Mouse (Mus musculus): ENCODE results near the gene Dscaml1.
A peak's percentile ranks its signal among the peaks of the same experiment; 100 is the strongest.
"Not testable (repeated sequence)": the region's sequence is repeated elsewhere in the genome, so short reads cannot be mapped to it uniquely, and the experiment has no call there.

Dscaml1 gene

DNA sequence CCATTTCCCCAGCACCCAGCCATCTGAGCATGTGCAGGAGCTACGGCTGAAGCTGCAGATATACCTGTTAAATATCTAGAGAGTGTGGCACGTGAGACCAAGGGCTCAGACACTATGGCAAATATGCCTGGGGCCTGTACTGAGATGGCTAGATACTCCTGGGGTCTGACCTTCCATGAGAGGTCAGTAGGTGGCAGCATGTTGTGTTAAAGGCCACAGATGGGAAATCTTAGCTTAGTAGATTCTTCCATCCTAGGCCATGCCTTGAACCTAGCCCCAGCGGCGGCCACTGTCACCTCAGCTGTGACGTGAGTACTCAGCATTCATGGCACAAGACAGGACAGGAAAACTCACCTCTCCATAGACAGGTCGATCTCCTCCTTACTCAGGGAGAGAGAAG is 347.7 kb downstream of the Dscaml1 start:
- no peak for DNase-seq (ENCODE audit: low spot score in 2 of 2)

DNA sequence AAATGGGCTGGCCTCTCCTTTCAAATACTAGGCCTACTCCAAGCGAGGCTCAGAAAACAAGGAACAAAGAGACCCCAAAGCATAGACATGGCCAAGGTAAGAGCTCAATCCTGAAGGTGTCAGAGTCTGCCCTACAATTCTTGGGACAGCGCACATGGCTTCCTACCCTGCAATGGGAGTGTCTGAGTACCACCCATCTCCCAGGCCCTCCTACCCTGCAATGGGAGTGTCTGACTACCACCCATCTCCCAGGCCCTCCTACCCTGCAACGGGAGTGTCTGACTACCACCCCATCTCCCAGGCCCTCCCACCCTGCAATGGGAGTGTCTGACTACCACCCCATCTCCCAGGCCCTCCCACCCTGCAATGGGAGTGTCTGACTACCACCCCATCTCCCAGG is 349.7 kb downstream of the Dscaml1 start:
- DNase-seq (ENCODE audit: low spot score in 2 of 2), result not testable (repeated sequence)

DNA sequence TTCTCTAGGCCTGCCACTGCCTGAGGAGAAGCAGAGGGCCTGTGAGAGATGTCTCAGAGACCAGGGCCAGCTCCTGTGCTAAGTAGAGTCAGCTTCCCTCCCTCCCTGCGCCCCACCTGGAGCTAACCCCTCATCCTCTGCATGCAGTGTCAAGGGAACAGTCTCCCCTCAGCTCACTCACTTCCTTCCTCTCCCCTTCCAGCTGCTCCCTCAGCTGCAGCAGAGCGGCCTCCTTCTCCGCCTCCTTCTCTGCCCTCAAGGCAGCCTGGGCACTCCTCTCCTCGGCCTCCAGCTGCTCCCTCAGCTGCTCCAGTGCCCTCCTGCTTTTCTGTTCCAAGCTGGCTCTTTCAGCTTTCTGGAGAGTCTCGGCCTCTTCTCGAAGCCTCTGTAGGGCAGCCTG is 352.8 kb downstream of the Dscaml1 start:
- no peak for DNase-seq (ENCODE audit: low spot score in 2 of 2)

DNA sequence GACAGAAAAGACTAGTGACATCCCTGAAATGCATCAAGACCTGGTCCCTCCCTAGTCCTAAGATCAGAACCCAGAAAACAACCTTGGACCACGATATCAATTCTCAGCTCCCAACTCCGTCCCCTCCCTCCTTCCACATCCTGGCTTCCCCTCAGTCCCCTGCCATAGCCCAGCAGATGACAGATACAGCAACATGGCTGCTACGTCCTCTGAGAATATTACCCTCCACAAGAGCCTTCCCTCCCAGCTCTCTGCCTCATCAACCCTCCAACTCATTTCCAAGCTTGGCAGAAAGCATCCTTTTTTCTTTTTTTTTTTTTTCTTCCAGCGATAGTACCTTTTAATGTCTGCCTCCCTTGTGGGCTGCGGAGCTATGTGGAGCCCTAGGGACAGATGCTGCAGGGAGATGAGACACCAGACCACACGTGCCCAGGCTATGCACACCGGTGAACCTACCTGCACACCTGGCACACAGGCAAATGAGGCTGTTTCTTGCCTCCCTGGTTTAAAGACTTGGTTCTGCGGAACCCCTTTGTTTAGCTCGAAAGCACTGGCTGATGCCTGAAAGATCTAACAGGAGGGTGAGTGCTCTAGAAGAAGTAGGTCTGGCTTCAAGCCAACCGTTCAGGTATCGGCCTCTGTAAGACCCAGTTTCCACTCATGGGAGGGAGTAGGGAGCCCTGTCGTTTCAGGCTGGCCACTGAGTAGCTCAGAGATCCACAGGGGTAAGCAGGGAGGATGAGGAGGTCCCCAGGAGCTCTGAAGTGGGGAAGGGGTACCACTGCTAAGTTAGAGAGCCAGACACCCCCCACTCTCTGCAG is 357.0 kb downstream of the Dscaml1 start:
- no peak for DNase-seq (ENCODE audit: low spot score in 2 of 2)

DNA sequence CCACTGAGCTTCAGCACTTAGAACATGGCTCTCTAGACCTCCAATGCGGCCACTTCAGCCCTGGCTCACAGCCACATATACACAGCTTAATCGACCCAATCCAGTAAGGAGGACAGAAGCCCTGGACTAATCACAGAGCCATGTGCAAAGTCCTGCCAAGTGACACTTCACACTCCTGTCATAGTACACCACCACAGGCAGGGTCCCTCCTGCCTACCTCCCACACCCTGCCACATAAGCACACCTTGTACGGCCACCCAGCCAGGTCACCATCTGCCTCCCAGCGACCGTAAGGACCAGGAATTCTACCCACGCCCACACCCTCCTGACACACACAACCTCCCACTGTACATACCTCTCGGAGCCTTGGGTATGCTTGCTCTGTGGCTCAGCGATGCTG is 360.6 kb downstream of the Dscaml1 start:
- DNase-seq (ENCODE audit: low spot score in 2 of 2), result no peak

DNA sequence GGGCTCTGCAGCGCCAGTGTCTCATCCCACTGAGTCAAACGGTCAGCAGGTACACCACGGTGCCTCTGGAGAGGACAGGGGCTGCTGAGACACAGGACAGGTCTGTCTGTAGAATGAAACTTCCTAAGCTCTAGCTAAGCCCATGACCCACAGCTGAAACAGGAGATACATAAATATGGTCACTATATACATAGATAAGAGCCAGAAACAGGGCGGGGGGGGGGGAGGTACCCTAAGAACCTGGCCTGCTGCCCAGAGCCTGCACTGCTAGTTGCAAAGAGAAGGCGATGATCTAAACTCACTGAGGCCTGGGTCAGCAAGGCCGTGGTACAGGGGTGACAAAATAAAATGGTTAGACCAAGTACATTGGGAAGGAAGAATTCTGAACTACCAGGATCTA is 361.1 kb downstream of the Dscaml1 start:
- no peak for DNase-seq (ENCODE audit: low spot score in 2 of 2)

DNA sequence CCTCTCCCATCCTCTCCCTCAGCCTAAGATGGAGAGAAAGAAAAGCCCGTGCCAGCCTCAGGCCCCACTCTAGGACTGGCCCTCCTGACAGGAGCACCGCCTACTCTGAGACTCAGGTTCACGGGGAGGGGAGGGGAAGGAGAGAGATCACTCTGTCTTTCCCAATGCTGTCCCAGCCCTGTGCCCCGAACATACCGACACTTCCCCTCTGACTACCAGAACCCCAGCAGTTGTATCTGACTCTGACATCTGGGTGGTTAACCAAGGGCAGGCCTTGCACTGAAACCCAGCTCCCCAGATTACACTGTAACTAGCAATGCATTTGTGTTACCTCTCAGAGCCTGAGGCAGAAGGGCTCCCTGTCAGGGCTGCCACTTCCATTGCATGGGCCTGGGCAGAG is 362.0 kb downstream of the Dscaml1 start:
- DNase-seq (ENCODE audit: low spot score in 2 of 2), result no peak

DNA sequence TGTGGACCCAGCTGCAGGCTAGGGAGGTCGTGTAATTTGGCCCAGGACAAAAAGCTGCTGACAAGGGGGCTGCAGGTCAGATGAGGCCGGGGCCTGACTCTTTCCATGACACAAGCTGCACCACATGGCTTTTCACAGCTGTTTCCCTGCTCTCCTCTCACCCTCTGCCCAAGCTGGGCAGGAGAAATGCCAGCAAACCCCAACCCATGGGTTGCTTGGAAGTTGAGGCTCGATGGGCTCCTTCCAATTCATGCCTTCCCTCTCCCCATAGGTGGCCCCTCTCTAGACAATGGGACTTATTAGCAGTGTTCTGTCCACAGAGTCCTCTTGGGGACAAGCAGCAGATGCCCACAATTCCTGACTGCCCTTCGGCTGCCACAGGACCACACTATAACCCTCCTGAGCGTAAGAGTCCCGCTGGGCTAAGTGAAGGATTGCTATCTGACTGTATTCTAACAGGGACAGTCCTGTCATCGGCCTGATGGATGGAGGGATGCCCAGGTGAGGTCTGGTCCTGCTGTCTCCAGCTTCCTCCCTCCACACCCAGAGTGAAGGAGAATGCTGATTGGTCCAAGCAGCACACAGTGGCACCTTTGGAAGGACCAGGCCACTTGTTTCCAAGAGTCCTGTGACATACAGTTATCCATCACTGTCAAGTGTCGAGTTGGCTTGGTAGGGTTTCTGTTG is 365.2 kb downstream of the Dscaml1 start:
- no peak for DNase-seq (ENCODE audit: low spot score in 2 of 2)

DNA sequence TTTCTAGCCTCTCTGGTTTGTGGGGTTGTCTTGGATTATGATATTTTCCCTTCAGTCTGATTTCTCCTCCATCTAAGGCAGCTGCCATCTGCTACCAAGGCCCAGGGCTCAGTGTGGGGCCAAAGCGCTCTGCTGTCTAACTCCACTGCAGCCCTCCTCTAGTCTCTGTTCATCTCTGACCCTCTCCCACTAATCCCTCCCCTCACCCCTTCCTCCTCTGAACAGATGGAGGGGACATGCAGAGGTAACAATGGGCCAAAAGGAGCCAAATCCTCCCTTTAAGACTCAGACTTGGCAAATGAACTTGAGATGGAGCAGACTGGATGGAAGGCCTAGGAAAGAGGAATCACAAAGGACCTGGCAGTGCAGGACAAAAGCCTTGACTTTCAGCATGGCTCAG is 365.8 kb downstream of the Dscaml1 start:
- no peak for DNase-seq (ENCODE audit: low spot score in 2 of 2)

DNA sequence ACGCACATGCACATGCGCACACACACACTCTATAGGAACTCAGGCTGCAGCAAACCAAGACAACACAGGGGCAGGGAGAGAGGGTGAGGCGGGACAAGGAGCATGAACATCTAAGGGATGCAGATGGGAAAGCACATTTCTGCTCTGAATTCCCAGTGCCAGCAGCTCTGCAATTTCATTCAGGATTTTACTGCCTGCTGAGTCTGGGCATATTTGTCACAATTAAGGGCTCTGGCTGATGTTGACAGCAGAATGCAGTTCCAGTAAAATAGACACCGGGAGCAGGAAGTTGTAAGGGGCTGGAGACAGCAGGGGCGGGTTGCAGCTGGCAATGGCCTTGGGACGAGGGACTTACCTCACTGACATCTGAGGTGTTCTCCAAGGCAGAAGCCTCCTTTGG is 367.3 kb downstream of the Dscaml1 start:
- DNase-seq (ENCODE audit: low spot score in 2 of 2), result no peak

DNA sequence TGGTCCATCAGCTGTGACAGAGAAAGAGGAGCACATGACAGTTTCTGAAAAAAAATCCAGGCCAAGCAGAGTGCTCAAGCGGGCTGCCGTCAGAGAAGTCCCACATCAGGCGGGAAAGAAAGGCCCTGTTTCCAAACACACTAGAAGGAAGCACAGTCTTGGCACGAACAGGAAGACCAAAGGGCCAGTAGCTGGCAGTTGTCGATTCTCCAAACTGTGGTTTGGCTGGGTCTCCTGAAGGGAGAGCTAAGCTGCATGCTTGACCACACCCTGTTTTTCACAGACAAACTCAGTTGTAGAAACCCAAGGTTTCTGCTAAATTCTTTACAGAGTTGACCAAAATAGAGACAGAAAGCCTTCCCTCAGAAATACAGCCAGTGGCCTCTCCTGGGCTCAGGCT is 369.3 kb downstream of the Dscaml1 start:
- no peak for DNase-seq (ENCODE audit: low spot score in 2 of 2)

DNA sequence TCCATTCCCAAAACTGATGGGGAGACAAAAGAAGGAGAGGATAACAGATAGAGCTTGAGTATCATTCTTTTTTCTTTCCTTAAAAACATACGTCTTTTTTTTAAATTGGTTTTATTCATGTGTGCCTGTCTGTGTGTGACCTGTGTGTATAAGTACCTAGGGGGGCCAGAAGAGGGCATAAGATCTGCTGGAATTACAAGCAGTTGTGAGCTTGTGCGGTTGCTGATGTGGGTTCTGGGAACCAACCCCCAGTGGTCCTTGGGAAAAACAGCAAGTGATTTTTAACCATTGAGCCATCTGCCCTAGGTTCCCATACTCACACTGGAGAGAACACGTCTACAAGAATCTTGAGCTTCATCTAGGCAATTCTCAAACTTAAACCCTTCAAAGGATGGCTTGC is 370.8 kb downstream of the Dscaml1 start:
- no peak for DNase-seq (ENCODE audit: low spot score in 2 of 2)

DNA sequence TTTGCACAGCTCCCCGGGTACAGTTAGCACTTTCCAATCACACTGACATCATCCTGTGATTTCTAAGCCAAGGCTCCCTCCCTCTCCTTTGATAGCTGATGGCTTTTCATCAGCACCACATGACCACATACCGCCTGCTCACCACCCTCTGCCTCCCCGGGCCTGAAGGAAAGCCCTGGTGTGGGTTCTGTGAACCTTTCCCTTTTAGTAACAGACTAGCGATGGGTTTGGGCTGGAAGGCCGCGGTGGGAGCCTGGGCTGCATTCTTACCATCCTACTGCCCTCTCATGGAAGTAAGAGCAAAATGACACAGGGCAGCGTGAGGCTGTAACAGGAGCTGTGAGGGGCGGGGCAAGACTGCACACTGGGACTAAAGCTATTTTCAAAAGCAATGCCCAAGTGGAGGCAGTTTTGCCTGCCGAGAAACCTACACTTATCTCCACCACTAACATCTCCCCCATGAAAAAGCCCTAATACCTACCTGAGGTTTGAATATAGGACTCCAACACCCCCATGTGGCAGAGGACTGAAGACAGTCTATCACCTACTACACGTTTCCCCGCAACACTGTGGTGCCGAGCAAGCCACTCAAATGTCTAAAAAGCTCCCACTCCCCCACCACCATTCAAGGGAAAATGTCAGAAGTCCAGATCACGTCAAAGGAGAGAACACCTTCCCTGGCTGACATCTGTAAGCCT is 372.2 kb downstream of the Dscaml1 start:
- DNase-seq (ENCODE audit: low spot score in 2 of 2), result peak in 1 of 2 experiments; percentile 15

DNA sequence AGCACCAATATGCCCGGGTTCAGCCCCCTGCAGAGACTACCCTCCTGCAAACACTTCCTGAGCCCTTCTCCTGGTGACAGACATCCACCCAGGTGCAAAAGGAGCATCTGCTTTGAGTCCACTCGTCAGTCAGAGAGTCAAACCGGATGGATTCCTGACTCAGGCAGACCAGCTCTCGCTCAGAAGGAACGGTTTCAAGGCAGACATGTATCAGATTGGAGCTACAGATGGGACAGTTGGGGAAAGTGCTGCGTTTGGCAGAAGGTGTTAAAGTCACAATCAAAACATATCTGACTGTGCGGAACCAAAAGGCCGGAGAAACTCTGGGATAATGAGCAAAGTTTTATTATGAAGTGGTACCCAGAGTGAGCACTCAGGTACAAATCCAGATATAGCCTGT is 373.0 kb downstream of the Dscaml1 start:
- DNase-seq (ENCODE audit: low spot score in 2 of 2), result no peak
